Mouse (Mus musculus): ENCODE measurements around the gene Cox15.
A peak's percentile ranks its signal among the peaks of the same experiment; 100 is the strongest.

Gene Cox15

GRCm38 (mm10) chr19:43761543-43762256, 8.9 kb upstream of the Cox15 start:
- DNase-seq (ENCODE audit: low spot score in 2 of 2), result no peak

- peak; percentile 55 to 72 for DNase-seq (ENCODE audit: low spot score in 2 of 2)
Measured at GRCm38 (mm10) chr19:43760504-43760903, 7.7 kb upstream of the Cox15 start.

GRCm38 (mm10) chr19:43754872-43755271, 2.1 kb upstream of the Cox15 start:
- no peak for DNase-seq (ENCODE audit: low spot score in 2 of 2)

GRCm38 (mm10) chr19:43754237-43754636, 1.4 kb upstream of the Cox15 start:
- DNase-seq (ENCODE audit: low spot score in 2 of 2), result no peak

- DNase-seq (ENCODE audit: low spot score in 2 of 2), result peak; percentile 79 to 86
Measured at GRCm38 (mm10) chr19:43753226-43753835, 531 bp upstream of the Cox15 start.

- no peak for DNase-seq (ENCODE audit: low spot score in 2 of 2)
Measured at GRCm38 (mm10) chr19:43750008-43750407, 2.8 kb downstream of the Cox15 start.

GRCm38 (mm10) chr19:43747877-43748276, 4.9 kb downstream of the Cox15 start:
- no peak for DNase-seq (ENCODE audit: low spot score in 2 of 2)

- DNase-seq (ENCODE audit: low spot score in 2 of 2), result no peak
Measured at GRCm38 (mm10) chr19:43745740-43746139, 7.1 kb downstream of the Cox15 start.

GRCm38 (mm10) chr19:43743401-43743800, 9.4 kb downstream of the Cox15 start:
- DNase-seq (ENCODE audit: low spot score in 2 of 2), result no peak

- no peak for DNase-seq (ENCODE audit: low spot score in 2 of 2)
Measured at GRCm38 (mm10) chr19:43738409-43738808, 14.4 kb downstream of the Cox15 start.

- no peak for DNase-seq (ENCODE audit: low spot score in 2 of 2)
Measured at GRCm38 (mm10) chr19:43731157-43731556, 21.6 kb downstream of the Cox15 start.

GRCm38 (mm10) chr19:43730037-43730428, 22.8 kb downstream of the Cox15 start:
- no peak for DNase-seq (ENCODE audit: low spot score in 2 of 2)

GRCm38 (mm10) chr19:43729296-43730036, 23.3 kb downstream of the Cox15 start:
- DNase-seq (ENCODE audit: low spot score in 2 of 2), result no peak

- DNase-seq (ENCODE audit: low spot score in 2 of 2), result peak in 1 of 2 experiments; percentile 23
Measured at GRCm38 (mm10) chr19:43726510-43727146, 26.2 kb downstream of the Cox15 start.

- DNase-seq (ENCODE audit: low spot score in 2 of 2), result no peak
Measured at GRCm38 (mm10) chr19:43724821-43725220, 28.0 kb downstream of the Cox15 start.

GRCm38 (mm10) chr19:43724194-43724593, 28.6 kb downstream of the Cox15 start:
- no peak for DNase-seq (ENCODE audit: low spot score in 2 of 2)

GRCm38 (mm10) chr19:43723501-43723900, 29.3 kb downstream of the Cox15 start:
- DNase-seq (ENCODE audit: low spot score in 2 of 2), result no peak

- no peak for DNase-seq (ENCODE audit: low spot score in 2 of 2)
Measured at GRCm38 (mm10) chr19:43722891-43723290, 29.9 kb downstream of the Cox15 start.

GRCm38 (mm10) chr19:43720061-43720460, 32.7 kb downstream of the Cox15 start:
- DNase-seq (ENCODE audit: low spot score in 2 of 2), result no peak

GRCm38 (mm10) chr19:43711971-43712370, 40.8 kb downstream of the Cox15 start:
- no peak for DNase-seq (ENCODE audit: low spot score in 2 of 2)

GRCm38 (mm10) chr19:43711159-43711916, 41.5 kb downstream of the Cox15 start:
- DNase-seq (ENCODE audit: low spot score in 2 of 2), result no peak

- no peak for DNase-seq (ENCODE audit: low spot score in 2 of 2)
Measured at GRCm38 (mm10) chr19:43709317-43709716, 43.5 kb downstream of the Cox15 start.
